Mouse (Mus musculus): ENCODE data around the gene Atp13a3.
A peak's percentile ranks its signal among the peaks of the same experiment; 100 is the strongest.

Gene Atp13a3

GRCm38 (mm10) chr16:30280676-30281297, 125.0 kb downstream of the Atp13a3 start:
- DNase-seq (ENCODE audit: low spot score in 2 of 2) = no peak

DNA sequence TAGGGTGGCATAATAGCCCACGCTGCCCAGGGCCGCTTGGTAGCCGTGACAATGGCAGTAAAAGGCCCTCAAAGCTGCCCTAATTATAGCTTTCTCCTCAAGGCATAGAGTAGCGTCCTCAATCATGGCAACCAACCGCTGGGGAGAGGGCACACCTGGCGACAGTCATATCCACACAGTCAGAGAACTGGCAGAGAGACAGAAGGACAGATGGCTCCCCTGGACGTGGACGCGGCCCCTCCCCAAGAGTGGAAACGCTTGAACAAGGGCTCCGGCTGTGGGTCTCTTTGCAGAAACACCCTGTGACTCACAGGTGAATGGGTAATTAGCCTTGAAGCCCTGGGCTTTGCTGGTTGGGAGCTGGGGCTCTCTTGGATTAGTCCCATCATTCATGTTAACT, 127.4 kb downstream of the Atp13a3 start:
- DNase-seq (ENCODE audit: low spot score in 2 of 2) = no peak

- no peak for DNase-seq (ENCODE audit: low spot score in 2 of 2)
These were observed 130.0 kb downstream of the Atp13a3 start for GRCm38 (mm10) chr16:30275558-30276340.

DNA sequence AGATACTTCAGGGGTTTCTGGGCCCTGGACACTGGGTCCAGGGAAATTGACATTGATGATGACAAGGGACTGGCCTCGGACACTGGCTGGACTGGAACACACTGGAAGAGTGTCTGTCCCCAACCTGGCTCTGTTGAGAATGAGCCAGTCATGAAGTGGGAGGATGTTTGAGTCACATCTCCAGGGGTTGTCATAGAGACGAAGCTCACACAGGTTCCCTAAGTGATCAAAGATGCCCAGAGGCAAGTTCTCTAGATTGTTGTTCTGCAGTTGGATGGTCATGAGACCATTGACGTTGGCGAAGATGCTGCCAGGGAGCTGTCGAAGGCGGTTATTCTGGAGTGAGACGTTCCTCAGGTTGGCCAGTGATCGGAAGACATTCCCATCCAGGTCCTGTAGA, 132.7 kb downstream of the Atp13a3 start:
- no peak for DNase-seq (ENCODE audit: low spot score in 2 of 2)

- DNase-seq (ENCODE audit: low spot score in 2 of 2) = no peak
These were observed 133.7 kb downstream of the Atp13a3 start for GRCm38 (mm10) chr16:30271941-30272595.

GRCm38 (mm10) chr16:30271223-30271761, 134.5 kb downstream of the Atp13a3 start:
- DNase-seq (ENCODE audit: low spot score in 2 of 2) = no peak

GRCm38 (mm10) chr16:30267359-30267758, 138.4 kb downstream of the Atp13a3 start, which contains the start of gene Cpn2:
Gene Cpn2, minus strand, starts transcription at chr16:30267499.
- no peak for DNase-seq (ENCODE audit: low spot score in 2 of 2)

- no peak for DNase-seq (ENCODE audit: low spot score in 2 of 2)
These were observed 139.2 kb downstream of the Atp13a3 start for GRCm38 (mm10) chr16:30266561-30266960.

DNA sequence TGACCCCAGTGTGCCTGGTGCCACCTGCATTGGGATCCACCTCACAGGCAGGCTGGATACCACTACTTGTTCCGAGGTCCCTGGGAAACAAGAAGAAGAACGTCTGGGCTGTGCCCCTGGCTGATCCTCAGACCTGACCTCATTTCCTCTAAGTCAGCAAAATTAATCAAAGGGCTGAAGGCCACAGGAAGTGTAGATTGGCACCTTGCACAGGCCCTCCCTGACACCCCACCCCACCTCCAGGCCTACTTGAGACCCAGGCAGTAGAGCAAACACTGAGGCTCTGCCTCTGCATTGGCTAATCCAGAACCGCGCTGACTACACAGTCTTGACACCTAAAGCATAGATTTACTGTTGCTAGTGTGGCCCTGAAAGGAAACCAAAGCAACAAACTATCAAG, 140.2 kb downstream of the Atp13a3 start:
- no peak for DNase-seq (ENCODE audit: low spot score in 2 of 2)

DNA sequence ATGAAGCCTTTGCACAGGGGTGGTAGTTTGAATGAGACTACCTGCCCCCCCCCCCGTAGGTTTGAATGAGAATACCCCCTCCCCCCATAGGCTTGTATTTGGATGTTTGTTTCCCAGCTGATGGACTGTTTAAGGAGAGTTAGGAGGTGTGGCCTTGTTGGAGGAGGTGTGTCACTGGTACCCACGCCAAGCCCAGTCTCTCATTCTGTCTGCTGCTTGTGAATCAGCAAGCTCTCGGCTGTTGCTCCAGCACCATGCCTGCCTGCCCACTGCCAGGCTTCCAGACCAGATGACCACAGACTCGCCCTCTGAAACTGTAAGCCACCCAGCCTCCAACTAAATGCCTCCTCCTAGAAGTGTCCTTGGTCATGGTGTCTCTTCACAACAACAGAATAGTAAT, 142.6 kb downstream of the Atp13a3 start:
- DNase-seq (ENCODE audit: low spot score in 2 of 2) = no peak

- DNase-seq (ENCODE audit: low spot score in 2 of 2) = peak; percentile 51 to 83
These were observed 143.1 kb downstream of the Atp13a3 start for GRCm38 (mm10) chr16:30262664-30263063.

All from spleen, postnatal 4 days (tissue).